Mouse (Mus musculus) heart, embryonic 14.5 days (tissue): Measurements from ENCODE around the gene Hnrnpf. TPM values are rescaled to one million over a fixed set of nuclear protein-coding genes. Genes with fewer than 3 reads are reported as not detected.

Experiments
- ATAC-seq: fragments of 200-750 bp; cut with Nextera tagmentation; 2 replicates; pipeline ENCODE4 v1.8.0; 2017; ENCODE audit warnings: low read depth, moderate TSS enrichment; ENCODE audit not compliant: insufficient number of reproducible peaks, insufficient read depth, low FRiP score
- H3K27ac ChIP-seq, 2 experiments: fragments of 200-500 bp in 1 of 2; fragments of 300-500 bp in 1 of 2; sonication (generic) in 1 of 2; replicated peaks in 1 of 2; 2 replicates each; pipeline ENCODE4 v1.5.1; 2012 to 2014; ENCODE audit warnings: low read depth in 2 of 2, low read length in 2 of 2, control low read depth in 1 of 2, mild to moderate bottlenecking in 1 of 2, mixed read lengths in 1 of 2; ENCODE audit not compliant: control insufficient read depth in 1 of 2, insufficient read depth in 1 of 2
- H3K27me3 ChIP-seq: fragments of 300-500 bp; sonication (generic); 2 replicates; pipeline ENCODE4 v1.6.1; 2014; ENCODE audit warnings: mild to moderate bottlenecking, low read length, control low read depth; ENCODE audit not compliant: control insufficient read depth, insufficient read depth
- H3K36me3 ChIP-seq: fragments of 300-500 bp; sonication (generic); 2 replicates; pipeline ENCODE4 v1.6.1; 2014; ENCODE audit warnings: mild to moderate bottlenecking, control low read depth, low read length, mixed read lengths; ENCODE audit not compliant: control insufficient read depth, insufficient read depth
- H3K4me1 ChIP-seq, 2 experiments: fragments of 200-500 bp in 1 of 2; fragments of 300-500 bp in 1 of 2; sonication (generic) in 1 of 2; 2 replicates each; pipeline ENCODE4 v1.6.1; 2012 to 2014; ENCODE audit warnings: low read length in 2 of 2, control low read depth in 1 of 2, mixed read lengths in 1 of 2; ENCODE audit not compliant: control insufficient read depth in 2 of 2, insufficient read depth in 2 of 2
- H3K4me2 ChIP-seq: fragments of 300-500 bp; sonication (generic); 2 replicates; pipeline ENCODE4 v1.6.1; 2014; ENCODE audit warnings: mild to moderate bottlenecking, low read length
- H3K4me3 ChIP-seq, 2 experiments: fragments of 200-500 bp in 1 of 2; fragments of 300-500 bp in 1 of 2; sonication (generic) in 1 of 2; 2 replicates each; pipeline ENCODE4 v1.5.1; 2012 to 2014; ENCODE audit warnings: low read length in 2 of 2, mild to moderate bottlenecking in 2 of 2, control low read depth in 1 of 2, low read depth in 1 of 2, moderate library complexity in 1 of 2; ENCODE audit not compliant: control insufficient read depth in 1 of 2, insufficient read depth in 1 of 2
- H3K9ac ChIP-seq: fragments of 300-500 bp; sonication (generic); 2 replicates; pipeline ENCODE4 v1.6.1; 2014; ENCODE audit warnings: mild to moderate bottlenecking, low read length
- H3K9me3 ChIP-seq: fragments of 300-500 bp; sonication (generic); 2 replicates; pipeline ENCODE4 v1.6.1; 2016; ENCODE audit warnings: low read length, control low read depth; ENCODE audit not compliant: control insufficient read depth
- WGBS: fragments of 180-500 bp; shearing (Covaris S2); extraction: QIAGEN DNeasy Blood & Tissue Kit; methylation state at CpG from one replicate; pipeline ENCODE4 v1.1.7; 2014; 5-methylcytosine and 5-hydroxymethylcytosine counted together
- polyA plus RNA-seq: library from polyadenylated mRNA; unstranded; fragments of >200 nt; fragmentation: Nextera tagmentation; extraction: Ambion mirVana; gene quantifications from 2 replicates; pipeline ENCODE4 v1.2.1, GENCODE M21; 2014

The Hnrnpf gene
- polyA plus RNA-seq, result 457 and 471 TPM in 2 replicates

GRCm38 (mm10) chr6:117900126-117901080 is at the start of gene Hnrnpf:
Gene Hnrnpf (plus strand): TSS chr6:117900324.
- Histone ChIP-seq H3K4me2 (no peak within 1 kb of the TSS), H3K9ac (no peak within 1 kb of the TSS), H3K4me3 (no peak within 1 kb of the TSS), H3K27ac (no peak within 1 kb of the TSS), H3K4me1 (peaks cover 3% of the 10 kb centered on the region in 2 experiments), H3K9me3 (no peaks in the 10 kb centered on the region), H3K27me3 (no peaks in the 10 kb centered on the region), H3K36me3 (no peaks in the 10 kb centered on the region)
- ATAC-seq, result no peak
- WGBS, result 58% methylated on average over 17 of the region's 17 CpGs

- no peaks in the 10 kb centered on the region for H3K4me1 ChIP-seq
- no peak overlapping the region for H3K27ac ChIP-seq
- H3K36me3 ChIP-seq, result peaks cover 22% of the 10 kb centered on the region
- H3K4me3 ChIP-seq, result no peak overlapping the region
- H3K9ac ChIP-seq, result no peak overlapping the region
- H3K4me2 ChIP-seq, result no peak overlapping the region
- H3K9me3 ChIP-seq, result no peaks in the 10 kb centered on the region
- 65% methylated on average over 2 of the region's 2 CpGs for WGBS
- no peak for ATAC-seq
- no peaks in the 10 kb centered on the region for H3K27me3 ChIP-seq
These were observed 48.4 kb upstream of the Hnrnpf start for GRCm38 (mm10) chr6:117851747-117852146.

- Histone ChIP-seq H3K9ac (no peak overlapping the region), H3K27me3 (no peaks in the 10 kb centered on the region), H3K9me3 (no peaks in the 10 kb centered on the region), H3K4me3 (no peak overlapping the region), H3K4me1 (0 out of 4 replicates have a peak, but pooled peaks cover 0 to 4% of the 10 kb centered on the region in 2 experiments), H3K36me3 (no peaks in the 10 kb centered on the region), H3K4me2 (no peak overlapping the region), H3K27ac (no peak overlapping the region)
- ATAC-seq, result no peak
- 79% methylated on average over 1 of the region's 1 CpGs for whole genome bisulfite sequencing
These were observed 42.1 kb upstream of the Hnrnpf start for GRCm38 (mm10) chr6:117857990-117858389.

GRCm38 (mm10) chr6:117861848-117862247 is 38.3 kb upstream of the Hnrnpf start, which contains the start of gene Zfp239:
Gene Zfp239 (plus strand): TSS chr6:117862100.
- Histone ChIP-seq H3K4me3 (peak within 1 kb of the TSS; percentile 71 to 72), H3K9ac (peak within 1 kb of the TSS; percentile 72), H3K36me3 (no peaks in the 10 kb centered on the region), H3K27me3 (no peaks in the 10 kb centered on the region), H3K27ac (no peak within 1 kb of the TSS), H3K9me3 (no peaks in the 10 kb centered on the region), H3K4me2 (peak within 1 kb of the TSS; percentile 99), H3K4me1 (peaks cover 3 to 4% of the 10 kb centered on the region in 2 experiments; a peak in 2 of 4 replicates)
- WGBS, result 61% methylated on average over 6 of the region's 6 CpGs
- no peak for ATAC-seq

- no peak overlapping the region; the same call in 1 of the 2 replicates for H3K9ac ChIP-seq
- peak overlapping the region in 1 of 2 experiments; percentile 72; a peak in 2 of 4 replicates for H3K4me3 ChIP-seq
- no peaks in the 10 kb centered on the region for H3K36me3 ChIP-seq
- H3K4me2 ChIP-seq, result peak overlapping the region; percentile 99
- H3K9me3 ChIP-seq, result no peaks in the 10 kb centered on the region
- H3K27ac ChIP-seq, result no peak overlapping the region
- 69% methylated on average over 8 of the region's 8 CpGs for WGBS
- H3K27me3 ChIP-seq, result no peaks in the 10 kb centered on the region
- peaks cover 3 to 4% of the 10 kb centered on the region in 2 experiments; a peak in 2 of 4 replicates for H3K4me1 ChIP-seq
- no peak for ATAC-seq
These were observed 37.7 kb upstream of the Hnrnpf start for GRCm38 (mm10) chr6:117862465-117862864.

- Histone ChIP-seq H3K9ac (peak overlapping the region; percentile 72), H3K9me3 (no peaks in the 10 kb centered on the region), H3K27ac (no peak overlapping the region), H3K4me1 (peaks cover 3 to 4% of the 10 kb centered on the region in 2 experiments; a peak in 2 of 4 replicates), H3K27me3 (no peaks in the 10 kb centered on the region), H3K4me3 (peak overlapping the region; percentile 71 to 72), H3K36me3 (no peaks in the 10 kb centered on the region), H3K4me2 (peak overlapping the region; percentile 99)
- WGBS, result 3% methylated on average over 26 of the region's 26 CpGs
- no peak; the same call in 1 of the 2 replicates for ATAC-seq
These were observed 37.1 kb upstream of the Hnrnpf start for GRCm38 (mm10) chr6:117862899-117863620.

- H3K27ac ChIP-seq, result no peak overlapping the region
- peak overlapping the region; percentile 99 for H3K4me2 ChIP-seq
- no peaks in the 10 kb centered on the region for H3K27me3 ChIP-seq
- H3K4me3 ChIP-seq, result no peak overlapping the region
- WGBS, result 91% methylated on average over 8 of the region's 8 CpGs
- no peaks in the 10 kb centered on the region for H3K9me3 ChIP-seq
- H3K4me1 ChIP-seq, result peaks cover 3 to 4% of the 10 kb centered on the region in 2 experiments; a peak in 2 of 4 replicates
- H3K36me3 ChIP-seq, result no peaks in the 10 kb centered on the region
- ATAC-seq, result no peak
- H3K9ac ChIP-seq, result no peak overlapping the region
These were observed 36.4 kb upstream of the Hnrnpf start for GRCm38 (mm10) chr6:117863751-117864150.
